Mouse (Mus musculus): Measurements from ENCODE around the gene Actl11. TPM values are rescaled to one million over a fixed set of nuclear protein-coding genes. Genes with fewer than 3 reads are reported as not detected.

The Actl11 gene
- polyA plus RNA-seq, 1 experiment from 2014 or later, result not detected

DNA sequence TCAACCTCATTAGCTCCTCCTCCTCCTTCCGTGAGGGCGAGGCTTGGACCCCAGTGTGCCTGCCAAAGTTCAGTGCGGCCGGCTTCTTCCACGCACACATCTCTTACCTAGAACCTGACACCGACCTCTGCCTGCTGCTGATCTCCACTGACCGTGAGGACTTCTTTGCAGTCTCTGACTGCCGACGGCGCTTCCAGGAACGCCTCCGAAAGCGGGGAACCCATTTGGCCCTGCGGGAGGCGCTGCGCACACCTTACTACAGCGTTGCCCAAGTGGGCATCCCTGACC, 26.7 kb upstream of the Actl11 start:
- ATAC-seq (ENCODE audit: low FRiP score, low TSS enrichment), result no peak
- Histone ChIP-seq H3K4me2 (replicated peaks; ENCODE audit: low read depth, low read length) (peak overlapping the region; percentile 77), H3K4me3 (ENCODE audit: low read length) (peak overlapping the region; percentile 45), H3K4me1 (ENCODE audit: insufficient read depth, low read length) (peaks cover 30% of the 10 kb centered on the region), H3K27ac (ENCODE audit: low read length) (no peak overlapping the region), H3K36me3 (ENCODE audit: insufficient read depth, low read length) (no peaks in the 10 kb centered on the region), H3K9ac (replicated peaks; ENCODE audit: low read length) (peak overlapping the region; percentile 14; the same call in 1 of the 2 replicates), H3K9me3 (ENCODE audit: low read length) (no peaks in the 10 kb centered on the region), H3K27me3 (ENCODE audit: insufficient read depth, low read length) (peaks cover 9% of the 10 kb centered on the region)
- WGBS, result 12% methylated on average over 17 of the region's 17 CpGs

DNA sequence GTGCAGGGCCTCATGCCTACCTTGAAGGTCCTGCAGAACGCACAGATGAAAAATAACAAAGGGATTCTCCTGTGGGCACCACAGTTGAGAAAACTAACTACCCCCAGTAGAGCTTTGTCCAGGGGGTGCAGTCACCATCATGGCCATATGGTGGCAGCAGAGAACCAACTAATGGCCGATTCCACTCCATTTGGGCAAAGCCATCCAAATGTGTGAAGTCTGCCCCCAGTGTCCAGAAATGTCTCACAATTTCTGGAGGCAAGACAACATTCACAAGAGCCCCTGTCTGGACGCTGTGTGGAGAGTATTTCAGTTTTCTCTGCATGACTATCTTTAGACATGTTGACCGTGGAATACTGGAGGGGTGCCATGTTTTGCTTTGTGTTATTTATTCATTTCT, 23.5 kb upstream of the Actl11 start:
- no peaks in the 10 kb centered on the region for H3K9me3 ChIP-seq (ENCODE audit: low read length)
- H3K4me1 ChIP-seq (ENCODE audit: insufficient read depth, low read length), result peaks cover 54% of the 10 kb centered on the region
- 6% methylated on average over 4 of the region's 4 CpGs for WGBS
- peak; percentile 40; the same call in 1 of the 2 replicates for ATAC-seq (ENCODE audit: low FRiP score, low TSS enrichment)
- H3K27ac ChIP-seq (ENCODE audit: low read length), result no peak overlapping the region
- no peaks in the 10 kb centered on the region for H3K36me3 ChIP-seq (ENCODE audit: insufficient read depth, low read length)
- peaks cover 9% of the 10 kb centered on the region for H3K27me3 ChIP-seq (ENCODE audit: insufficient read depth, low read length)
- no peak overlapping the region for H3K4me3 ChIP-seq (ENCODE audit: low read length)
- H3K4me2 ChIP-seq (replicated peaks; ENCODE audit: low read depth, low read length), result no peak overlapping the region
- no peak overlapping the region for H3K9ac ChIP-seq (replicated peaks; ENCODE audit: low read length)

DNA sequence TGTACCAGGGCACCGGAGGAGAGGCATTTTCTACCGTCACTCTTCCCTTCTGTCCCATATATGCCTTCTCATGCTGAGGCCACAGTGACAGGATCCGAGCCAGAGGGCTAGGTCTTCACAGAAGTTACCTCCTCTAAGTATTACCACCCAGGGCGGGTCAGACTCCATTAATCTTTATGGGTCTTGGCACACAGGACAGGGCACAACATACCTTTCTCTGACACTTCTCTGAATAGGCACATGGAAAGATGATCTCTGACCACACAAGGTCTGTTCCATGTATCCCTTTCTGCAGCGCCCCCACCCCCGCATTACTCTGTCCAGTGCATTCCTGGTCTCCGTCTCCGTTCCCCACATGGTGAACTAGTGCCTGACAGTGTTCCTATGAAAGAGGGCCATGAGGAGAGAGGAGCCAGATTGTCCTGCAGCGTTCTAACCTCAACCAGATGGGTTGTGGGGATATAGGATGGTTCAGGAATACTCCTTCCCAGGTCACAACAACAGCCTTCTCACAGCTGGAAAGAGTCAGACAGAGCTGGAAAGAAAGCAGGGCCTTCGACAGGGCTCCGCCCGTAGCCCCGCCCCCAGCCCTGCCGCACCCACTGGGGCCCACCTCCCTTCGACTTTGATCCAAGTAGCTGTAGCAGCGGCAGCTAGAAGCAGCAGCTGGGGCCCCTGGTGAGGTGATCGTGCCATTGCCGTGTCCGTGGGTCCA, 21.9 kb upstream of the Actl11 start, which contains the start of gene Mst1r:
Mst1r (plus strand) TSS at position 622 of the 715 bp plus-strand sequence.
- 6% methylated on average over 17 of the region's 19 CpGs for WGBS

DNA sequence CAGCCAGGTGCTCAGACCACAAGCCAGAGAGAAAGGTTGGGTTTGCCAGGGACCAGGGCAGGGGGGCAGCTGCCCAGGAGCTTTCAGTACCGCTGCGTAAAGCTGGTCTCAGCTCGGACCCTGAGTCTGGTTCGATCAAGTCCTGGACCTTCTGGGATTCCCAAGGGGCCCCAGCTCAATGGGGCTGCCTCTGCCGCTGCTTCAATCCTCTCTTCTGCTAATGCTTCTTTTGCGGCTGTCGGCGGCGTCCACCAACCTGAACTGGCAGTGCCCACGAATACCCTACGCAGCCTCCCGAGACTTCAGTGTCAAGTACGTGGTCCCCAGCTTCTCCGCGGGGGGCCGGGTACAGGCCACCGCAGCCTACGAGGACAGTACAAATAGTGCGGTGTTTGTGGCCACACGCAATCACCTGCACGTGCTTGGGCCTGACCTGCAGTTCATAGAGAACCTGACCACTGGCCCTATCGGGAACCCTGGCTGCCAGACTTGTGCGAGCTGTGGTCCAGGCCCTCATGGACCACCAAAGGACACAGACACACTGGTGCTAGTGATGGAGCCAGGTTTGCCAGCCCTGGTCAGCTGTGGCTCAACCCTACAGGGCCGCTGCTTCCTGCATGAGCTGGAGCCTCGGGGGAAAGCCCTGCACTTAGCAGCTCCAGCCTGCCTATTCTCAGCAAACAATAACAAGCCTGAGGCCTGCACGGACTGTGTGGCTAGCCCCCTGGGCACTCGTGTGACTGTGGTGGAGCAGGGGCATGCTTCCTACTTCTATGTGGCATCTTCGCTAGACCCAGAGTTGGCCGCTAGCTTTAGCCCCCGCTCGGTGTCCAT, 21.1 kb upstream of the Actl11 start:
- Histone ChIP-seq H3K27ac (ENCODE audit: low read length) (no peak overlapping the region; the same call in 1 of the 2 replicates), H3K27me3 (ENCODE audit: insufficient read depth, low read length) (no peaks in the 10 kb centered on the region), H3K9ac (replicated peaks; ENCODE audit: low read length) (peak overlapping the region; percentile 62), H3K9me3 (ENCODE audit: low read length) (no peaks in the 10 kb centered on the region), H3K36me3 (ENCODE audit: insufficient read depth, low read length) (no peaks in the 10 kb centered on the region), H3K4me3 (ENCODE audit: low read length) (peak overlapping the region; percentile 44), H3K4me1 (ENCODE audit: insufficient read depth, low read length) (peaks cover 39% of the 10 kb centered on the region), H3K4me2 (replicated peaks; ENCODE audit: low read depth, low read length) (peak overlapping the region; percentile 74)
- ATAC-seq (ENCODE audit: low FRiP score, low TSS enrichment), result no peak
- 48% methylated on average over 31 of the region's 31 CpGs for WGBS

More for the DNA sequence above, 21.9 kb upstream of the Actl11 start, which contains the start of gene Mst1r:
- ATAC-seq (ENCODE audit: low FRiP score, low TSS enrichment), result peak; percentile 84
- Histone ChIP-seq H3K27me3 (ENCODE audit: insufficient read depth, low read length) (peaks cover 3% of the 10 kb centered on the region; the same call in 1 of the 2 replicates), H3K9ac (replicated peaks; ENCODE audit: low read length) (peak within 1 kb of the TSS; percentile 62), H3K4me3 (ENCODE audit: low read length) (peak within 1 kb of the TSS; percentile 44), H3K4me1 (ENCODE audit: insufficient read depth, low read length) (peaks cover 43% of the 10 kb centered on the region), H3K27ac (ENCODE audit: low read length) (peak within 1 kb of the TSS; percentile 71), H3K9me3 (ENCODE audit: low read length) (no peaks in the 10 kb centered on the region), H3K4me2 (replicated peaks; ENCODE audit: low read depth, low read length) (peak within 1 kb of the TSS; percentile 74), H3K36me3 (ENCODE audit: insufficient read depth, low read length) (no peaks in the 10 kb centered on the region)

DNA sequence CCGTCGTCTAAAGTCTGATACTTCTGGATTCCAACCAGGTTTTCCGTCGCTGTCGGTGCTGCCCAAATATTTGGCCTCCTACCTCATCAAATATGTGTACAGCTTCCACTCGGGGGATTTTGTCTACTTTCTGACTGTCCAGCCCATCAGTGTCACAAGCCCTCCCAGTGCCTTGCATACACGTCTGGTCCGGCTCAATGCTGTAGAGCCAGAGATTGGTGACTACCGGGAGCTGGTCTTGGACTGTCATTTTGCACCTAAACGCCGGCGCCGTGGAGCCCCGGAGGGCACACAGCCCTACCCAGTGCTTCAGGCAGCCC, 20.5 kb upstream of the Actl11 start:
- Histone ChIP-seq H3K4me1 (ENCODE audit: insufficient read depth, low read length) (peaks cover 39% of the 10 kb centered on the region), H3K27ac (ENCODE audit: low read length) (no peak overlapping the region), H3K36me3 (ENCODE audit: insufficient read depth, low read length) (no peaks in the 10 kb centered on the region), H3K4me3 (ENCODE audit: low read length) (peak overlapping the region; percentile 3; the same call in 1 of the 2 replicates), H3K27me3 (ENCODE audit: insufficient read depth, low read length) (no peaks in the 10 kb centered on the region), H3K9me3 (ENCODE audit: low read length) (no peaks in the 10 kb centered on the region), H3K4me2 (replicated peaks; ENCODE audit: low read depth, low read length) (peak overlapping the region; percentile 74), H3K9ac (replicated peaks; ENCODE audit: low read length) (no peak overlapping the region)
- ATAC-seq (ENCODE audit: low FRiP score, low TSS enrichment), result no peak
- WGBS, result 76% methylated on average over 14 of the region's 14 CpGs

- no peak overlapping the region for H3K27ac ChIP-seq (ENCODE audit: low read length)
- H3K9me3 ChIP-seq (ENCODE audit: low read length), result no peaks in the 10 kb centered on the region
- ATAC-seq (ENCODE audit: low FRiP score, low TSS enrichment), result no peak
- H3K4me2 ChIP-seq (replicated peaks; ENCODE audit: low read depth, low read length), result peak overlapping the region; percentile 42
- peak overlapping the region; percentile 18 for H3K4me3 ChIP-seq (ENCODE audit: low read length)
- H3K27me3 ChIP-seq (ENCODE audit: insufficient read depth, low read length), result no peaks in the 10 kb centered on the region
- H3K9ac ChIP-seq (replicated peaks; ENCODE audit: low read length), result peak overlapping the region; percentile 5; the same call in 1 of the 2 replicates
- 27% methylated on average over 18 of the region's 18 CpGs for WGBS
- H3K36me3 ChIP-seq (ENCODE audit: insufficient read depth, low read length), result no peaks in the 10 kb centered on the region
- peaks cover 39% of the 10 kb centered on the region for H3K4me1 ChIP-seq (ENCODE audit: insufficient read depth, low read length)
Observed at GRCm38 (mm10) chr9:107908410-107909158, 19.7 kb upstream of the Actl11 start.

- H3K4me1 ChIP-seq (ENCODE audit: insufficient read depth, low read length), result peaks cover 36% of the 10 kb centered on the region
- H3K9me3 ChIP-seq (ENCODE audit: low read length), result no peaks in the 10 kb centered on the region
- no peak overlapping the region for H3K27ac ChIP-seq (ENCODE audit: low read length)
- no peaks in the 10 kb centered on the region for H3K36me3 ChIP-seq (ENCODE audit: insufficient read depth, low read length)
- no peak for ATAC-seq (ENCODE audit: low FRiP score, low TSS enrichment)
- 87% methylated on average over 15 of the region's 15 CpGs for WGBS
- H3K4me2 ChIP-seq (replicated peaks; ENCODE audit: low read depth, low read length), result no peak overlapping the region
- H3K9ac ChIP-seq (replicated peaks; ENCODE audit: low read length), result no peak overlapping the region
- no peaks in the 10 kb centered on the region for H3K27me3 ChIP-seq (ENCODE audit: insufficient read depth, low read length)
- no peak overlapping the region for H3K4me3 ChIP-seq (ENCODE audit: low read length)
Observed at GRCm38 (mm10) chr9:107910025-107910769, 18.1 kb upstream of the Actl11 start.

DNA sequence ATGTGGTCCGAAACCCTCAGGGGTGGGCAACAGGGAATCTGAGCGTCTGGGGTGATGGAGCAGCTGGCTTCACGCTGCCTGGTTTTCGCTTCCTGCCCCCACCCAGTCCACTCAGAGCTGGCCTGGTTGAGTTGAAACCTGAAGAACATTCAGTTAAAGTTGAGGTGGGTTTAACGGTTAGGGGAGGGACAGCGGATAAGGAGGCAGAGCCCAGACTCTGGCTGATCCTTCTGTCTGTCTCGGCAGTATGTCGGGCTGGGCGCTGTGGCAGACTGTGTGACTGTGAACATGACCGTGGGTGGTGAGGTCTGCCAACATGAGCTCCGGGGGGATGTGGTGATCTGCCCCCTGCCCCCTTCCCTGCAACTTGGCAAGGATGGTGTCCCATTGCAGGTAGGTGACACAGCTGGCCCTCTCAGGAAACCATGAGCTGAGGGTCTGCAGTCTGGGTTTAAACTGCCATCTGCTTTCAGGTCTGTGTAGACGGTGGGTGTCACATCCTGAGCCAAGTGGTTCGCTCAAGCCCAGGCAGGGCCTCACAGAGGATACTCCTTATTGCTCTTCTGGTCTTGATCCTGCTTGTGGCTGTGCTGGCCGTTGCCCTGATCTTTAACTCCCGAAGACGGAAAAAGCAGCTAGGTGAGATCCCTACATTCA, 13.4 kb upstream of the Actl11 start:
- no peaks in the 10 kb centered on the region for H3K27me3 ChIP-seq (ENCODE audit: insufficient read depth, low read length)
- H3K4me2 ChIP-seq (replicated peaks; ENCODE audit: low read depth, low read length), result no peak overlapping the region
- WGBS, result 51% methylated on average over 16 of the region's 16 CpGs
- H3K4me3 ChIP-seq (ENCODE audit: low read length), result no peak overlapping the region
- no peak overlapping the region for H3K27ac ChIP-seq (ENCODE audit: low read length)
- H3K9me3 ChIP-seq (ENCODE audit: low read length), result no peaks in the 10 kb centered on the region
- H3K4me1 ChIP-seq (ENCODE audit: insufficient read depth, low read length), result peaks cover 12% of the 10 kb centered on the region
- no peaks in the 10 kb centered on the region for H3K36me3 ChIP-seq (ENCODE audit: insufficient read depth, low read length)
- no peak for ATAC-seq (ENCODE audit: low FRiP score, low TSS enrichment)
- H3K9ac ChIP-seq (replicated peaks; ENCODE audit: low read length), result no peak overlapping the region

Data from kidney, embryonic 16.5 days (tissue).